Mouse (Mus musculus) lung, embryonic 14.5 days (tissue): ENCODE results near the gene Gm20662. TPM values are rescaled to one million over a fixed set of nuclear protein-coding genes. Genes with fewer than 3 reads are reported as not detected.

ENCODE experiments used
- ATAC-seq: fragments of 200-750 bp; cut with Nextera tagmentation; 2 replicates; pipeline ENCODE4 v1.8.0; 2017; ENCODE audit warnings: mild to moderate bottlenecking, moderate TSS enrichment, moderate library complexity; ENCODE audit not compliant: insufficient read depth
- DNase-seq: peaks from one replicate; pipeline ENCODE4 v3.0.0-alpha.2; 2015
- H3K27ac ChIP-seq: fragments of 300-500 bp; sonication (generic); 2 replicates; pipeline ENCODE4 v1.5.1; 2014; ENCODE audit warnings: low read depth, mild to moderate bottlenecking, moderate library complexity
- H3K27me3 ChIP-seq: fragments of 300-500 bp; sonication (generic); 2 replicates; pipeline ENCODE4 v1.6.1; 2014; ENCODE audit warnings: low read length, control low read depth; ENCODE audit not compliant: insufficient read depth
- H3K36me3 ChIP-seq: fragments of 300-500 bp; sonication (generic); 2 replicates; pipeline ENCODE4 v1.6.1; 2014; ENCODE audit warnings: control low read depth; ENCODE audit not compliant: insufficient read depth
- H3K4me1 ChIP-seq: fragments of 300-500 bp; sonication (generic); 2 replicates; pipeline ENCODE4 v1.6.1; 2014; ENCODE audit warnings: antibody characterized with exemption, control low read depth; ENCODE audit not compliant: insufficient read depth
- H3K4me2 ChIP-seq: fragments of 300-500 bp; sonication (generic); 2 replicates; pipeline ENCODE4 v1.6.1; 2014; ENCODE audit warnings: mild to moderate bottlenecking
- H3K4me3 ChIP-seq: fragments of 300-500 bp; sonication (generic); 2 replicates; pipeline ENCODE4 v1.5.1; 2014; ENCODE audit warnings: low read depth, low read length
- H3K9ac ChIP-seq: fragments of 300-500 bp; sonication (generic); 2 replicates; pipeline ENCODE4 v1.6.1; 2014
- H3K9me3 ChIP-seq: fragments of 300-500 bp; sonication (generic); 2 replicates; pipeline ENCODE4 v1.6.1; 2016; ENCODE audit warnings: low read depth, low read length, control low read depth
- CTCF ChIP-seq: IDR thresholded peaks from 2 replicates; pipeline ENCODE4 v1.5.1; 2016; ENCODE audit warnings: antibody characterized with exemption, low read depth
- WGBS: fragments of 180-500 bp; shearing (Covaris S2); extraction: QIAGEN DNeasy Blood & Tissue Kit; methylation state at CpG from one replicate; pipeline ENCODE4 v1.1.7; 2014; 5-methylcytosine and 5-hydroxymethylcytosine counted together
- polyA plus RNA-seq: library from polyadenylated mRNA; unstranded; fragments of >200 nt; fragmentation: Nextera tagmentation; extraction: Ambion mirVana; gene quantifications from 2 replicates; pipeline ENCODE4 v1.2.1, GENCODE M21; 2014

Gm20662 gene
- polyA plus RNA-seq, 1 experiment from 2014 or later = 0.37 TPM

- Histone ChIP-seq H3K9me3 (no peaks in the 10 kb centered on the region), H3K27me3 (no peaks in the 10 kb centered on the region), H3K27ac (no peak overlapping the region), H3K4me1 (no peaks in the 10 kb centered on the region), H3K4me2 (no peak overlapping the region), H3K36me3 (peaks cover 59% of the 10 kb centered on the region), H3K9ac (no peak overlapping the region), H3K4me3 (no peak overlapping the region)
- no peak for ATAC-seq
- TF ChIP-seq CTCF = no peak
- 94% methylated on average over 2 of the region's 2 CpGs for WGBS
- DNase-seq = no peak
These were observed 39.4 kb downstream of the Gm20662 start for GRCm38 (mm10) chr9:108035331-108036156.

DNA sequence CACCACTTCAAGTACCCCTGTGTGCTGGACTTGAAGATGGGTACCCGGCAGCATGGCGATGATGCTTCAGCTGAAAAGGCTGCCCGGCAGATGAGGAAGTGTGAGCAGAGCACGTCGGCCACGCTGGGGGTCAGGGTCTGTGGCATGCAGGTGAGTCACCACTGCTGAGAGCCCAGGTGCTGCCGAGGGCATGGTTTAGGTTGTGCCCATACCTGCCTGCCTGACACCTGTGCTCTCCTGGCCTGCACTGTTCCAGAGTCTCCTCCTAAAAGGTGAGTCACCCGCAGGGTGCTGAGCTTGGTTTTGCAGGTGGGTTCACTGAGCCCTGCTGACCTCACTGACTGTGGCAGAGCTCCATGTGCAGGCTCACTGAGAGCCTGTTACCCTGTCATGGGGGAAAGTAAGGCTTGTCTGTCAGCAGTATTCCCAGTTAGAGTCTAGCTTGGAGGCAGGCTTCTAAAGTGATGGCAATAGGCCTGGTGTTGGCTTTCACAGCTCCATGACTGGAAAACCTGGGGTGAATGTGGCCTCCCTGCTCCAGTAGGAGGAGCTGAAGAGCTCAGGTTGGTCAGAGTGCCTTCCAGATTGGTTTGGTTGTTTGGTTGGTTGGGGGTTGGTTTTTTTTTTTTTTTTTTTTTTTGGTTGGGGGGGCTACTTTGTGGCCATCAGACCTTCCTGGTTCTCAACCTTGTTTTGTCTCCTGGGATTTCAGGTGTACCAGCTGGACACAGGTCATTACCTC lies 48.8 kb downstream of the Gm20662 start:
- peak; percentile 9; the same call in 1 of the 2 replicates for TF ChIP-seq CTCF
- peaks cover 60% of the 10 kb centered on the region for H3K36me3 ChIP-seq
- WGBS = 92% methylated on average over 8 of the region's 8 CpGs
- no peak overlapping the region for H3K4me2 ChIP-seq
- no peak overlapping the region for H3K9ac ChIP-seq
- DNase-seq (no peak), ATAC-seq (no peak)
- H3K4me1 ChIP-seq = 0 out of 2 replicates have a peak, but pooled peaks cover 3% of the 10 kb centered on the region
- no peaks in the 10 kb centered on the region for H3K27me3 ChIP-seq
- H3K9me3 ChIP-seq = no peaks in the 10 kb centered on the region
- no peak overlapping the region for H3K27ac ChIP-seq
- H3K4me3 ChIP-seq = no peak overlapping the region

DNA sequence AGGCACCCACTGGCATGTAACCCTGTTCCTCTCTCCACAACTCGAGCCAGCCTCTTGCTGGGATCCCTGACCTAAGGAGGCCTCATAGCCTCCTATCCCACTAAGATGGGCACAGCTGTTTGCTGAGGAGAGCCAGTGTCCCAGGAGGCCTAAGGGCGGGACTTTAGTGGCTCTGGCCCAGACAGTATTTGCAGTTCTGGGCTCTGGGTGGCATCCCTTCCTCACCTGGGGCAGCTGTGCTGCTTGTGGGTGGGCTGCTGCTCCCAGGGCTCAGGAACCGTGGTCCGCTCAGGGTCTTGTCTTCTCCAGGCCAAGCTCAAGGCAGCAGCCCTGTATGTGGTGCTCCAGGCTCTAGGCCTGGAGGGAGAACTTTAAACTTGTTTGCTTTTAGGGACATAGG lies 50.4 kb downstream of the Gm20662 start:
- 85% methylated on average over 4 of the region's 4 CpGs for WGBS
- no peak overlapping the region for H3K9ac ChIP-seq
- peaks cover 60% of the 10 kb centered on the region for H3K36me3 ChIP-seq
- H3K4me2 ChIP-seq = no peak overlapping the region
- H3K9me3 ChIP-seq = no peaks in the 10 kb centered on the region
- H3K4me1 ChIP-seq = 0 out of 2 replicates have a peak, but pooled peaks cover 3% of the 10 kb centered on the region
- no peak overlapping the region for H3K4me3 ChIP-seq
- no peak for TF ChIP-seq CTCF
- ATAC-seq (no peak), DNase-seq (no peak)
- no peak overlapping the region for H3K27ac ChIP-seq
- H3K27me3 ChIP-seq = no peaks in the 10 kb centered on the region

DNA sequence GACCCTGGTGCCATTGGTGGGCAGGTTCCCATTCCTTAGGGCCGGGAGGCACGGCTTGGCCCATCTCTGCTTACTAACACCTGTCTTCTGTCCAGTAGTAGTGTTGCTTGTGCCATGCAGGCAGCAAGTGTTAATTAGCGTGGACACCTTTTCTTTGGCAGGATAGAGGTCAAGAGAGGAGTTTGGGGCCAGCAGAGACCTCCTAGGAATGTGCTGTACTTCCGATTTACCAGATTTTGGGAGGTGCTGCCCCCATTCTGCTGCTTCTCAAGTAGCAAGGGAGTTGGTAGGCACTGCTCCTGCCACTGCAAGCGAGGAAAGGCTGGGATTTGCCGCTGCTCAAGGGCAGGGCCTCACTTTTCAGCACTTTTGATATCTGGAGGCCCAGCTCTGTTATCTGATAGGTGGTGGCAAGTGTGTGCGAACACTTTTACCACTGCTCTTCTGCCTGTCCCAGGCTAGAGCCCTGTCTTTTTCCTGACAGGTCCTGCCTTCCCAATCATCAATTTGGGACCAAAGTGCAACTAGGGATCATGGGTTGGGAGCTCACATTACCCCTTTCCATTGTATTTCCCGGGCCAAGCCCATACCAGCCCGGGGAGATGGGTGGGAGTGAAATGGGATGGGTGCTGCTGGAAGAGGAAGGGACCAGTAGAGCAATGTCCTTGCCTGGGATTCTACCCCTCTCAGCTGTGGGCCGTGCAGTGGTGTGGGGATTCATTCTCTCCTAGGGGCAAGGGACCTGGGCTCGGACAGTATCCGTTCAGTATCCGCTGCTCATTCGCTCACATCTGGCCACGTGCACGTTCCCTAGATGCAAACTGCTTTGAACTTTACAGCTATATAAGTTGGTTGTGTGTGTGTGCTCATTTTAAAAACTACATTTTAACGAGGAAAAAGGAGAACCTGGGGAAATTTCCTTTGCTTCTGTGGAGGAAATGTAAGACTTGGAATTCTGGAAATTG lies 51.7 kb downstream of the Gm20662 start:
- peak overlapping the region; percentile 77 for H3K27ac ChIP-seq
- WGBS = 43% methylated on average over 17 of the region's 17 CpGs
- H3K9ac ChIP-seq = peak overlapping the region; percentile 57
- TF ChIP-seq CTCF = no peak
- H3K27me3 ChIP-seq = no peaks in the 10 kb centered on the region
- H3K36me3 ChIP-seq = peaks cover 59% of the 10 kb centered on the region
- H3K4me1 ChIP-seq = 0 out of 2 replicates have a peak, but pooled peaks cover 3% of the 10 kb centered on the region
- no peaks in the 10 kb centered on the region for H3K9me3 ChIP-seq
- peak overlapping the region; percentile 91 for H3K4me2 ChIP-seq
- ATAC-seq = no peak
- peak overlapping the region; percentile 78 for H3K4me3 ChIP-seq
- no peak for DNase-seq

DNA sequence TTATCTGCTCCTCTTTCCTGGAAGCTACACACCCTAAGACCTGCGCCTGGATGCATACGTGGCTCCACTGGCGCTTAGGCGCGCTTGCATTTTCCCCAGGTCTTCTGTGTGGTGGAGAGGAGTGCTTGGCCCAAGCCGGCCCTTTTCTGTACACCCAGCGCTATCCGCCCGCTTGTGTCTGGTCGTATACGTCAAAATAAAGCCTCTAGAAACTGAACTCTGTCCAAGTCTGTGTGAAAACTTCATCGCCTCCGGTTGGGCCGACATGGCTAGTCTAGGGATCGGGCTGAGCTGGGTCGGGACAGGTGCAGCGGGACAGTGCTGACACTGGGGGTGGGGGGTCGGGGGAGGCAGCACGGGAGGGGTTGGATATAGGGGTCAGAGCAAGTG lies 52.4 kb downstream of the Gm20662 start:
- TF ChIP-seq CTCF = no peak
- peak; percentile 42 for ATAC-seq
- Histone ChIP-seq H3K4me3 (peak overlapping the region; percentile 78), H3K4me2 (peak overlapping the region; percentile 91), H3K4me1 (peaks cover 7% of the 10 kb centered on the region; the same call in 1 of the 2 replicates), H3K27ac (peak overlapping the region; percentile 77), H3K36me3 (peaks cover 54% of the 10 kb centered on the region), H3K9ac (peak overlapping the region; percentile 57), H3K27me3 (no peaks in the 10 kb centered on the region), H3K9me3 (no peaks in the 10 kb centered on the region)
- under 1% methylated on average over 19 of the region's 19 CpGs for WGBS
- peak; percentile 59 for DNase-seq

DNA sequence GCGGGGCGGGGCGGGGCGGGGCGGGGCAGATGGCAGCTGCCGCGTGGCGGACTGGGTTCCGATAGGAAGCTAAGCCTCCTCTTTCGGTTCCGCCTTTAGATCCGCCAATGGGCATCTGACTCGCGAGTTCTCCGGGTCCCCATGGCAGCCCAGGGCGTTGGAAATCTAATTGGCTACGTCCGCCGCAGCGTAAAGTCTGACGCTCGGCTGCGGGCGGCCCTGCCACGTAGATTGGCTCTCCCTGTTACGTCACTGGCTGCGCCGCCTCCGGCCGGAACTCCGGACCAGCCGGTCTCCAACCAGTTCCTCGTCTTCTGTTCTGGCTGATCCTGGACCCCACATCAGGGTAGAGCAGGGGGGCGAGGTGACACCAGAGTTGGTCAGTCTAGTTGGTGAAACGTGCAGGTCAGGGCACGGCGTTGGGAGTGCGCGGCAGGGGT lies 52.9 kb downstream of the Gm20662 start, which contains the start of gene Gmppb:
Gmppb (plus strand) TSS at position 227 of the 440 bp plus-strand sequence.
- H3K4me3 ChIP-seq = peak within 1 kb of the TSS; percentile 78
- peak within 1 kb of the TSS; percentile 78 for H3K27ac ChIP-seq
- under 1% methylated on average over 34 of the region's 39 CpGs for whole genome bisulfite sequencing
- peak; percentile 99 for DNase-seq
- H3K27me3 ChIP-seq = no peaks in the 10 kb centered on the region
- no peak for TF ChIP-seq CTCF
- ATAC-seq = peak; percentile 94
- H3K9me3 ChIP-seq = no peaks in the 10 kb centered on the region
- H3K36me3 ChIP-seq = peaks cover 56% of the 10 kb centered on the region
- H3K4me1 ChIP-seq = peaks cover 7% of the 10 kb centered on the region; the same call in 1 of the 2 replicates
- H3K9ac ChIP-seq = peak within 1 kb of the TSS; percentile 75
- H3K4me2 ChIP-seq = peak within 1 kb of the TSS; percentile 91
